ENCODE assay signal across 10 mouse cellular contexts in the genomic region with DNA sequence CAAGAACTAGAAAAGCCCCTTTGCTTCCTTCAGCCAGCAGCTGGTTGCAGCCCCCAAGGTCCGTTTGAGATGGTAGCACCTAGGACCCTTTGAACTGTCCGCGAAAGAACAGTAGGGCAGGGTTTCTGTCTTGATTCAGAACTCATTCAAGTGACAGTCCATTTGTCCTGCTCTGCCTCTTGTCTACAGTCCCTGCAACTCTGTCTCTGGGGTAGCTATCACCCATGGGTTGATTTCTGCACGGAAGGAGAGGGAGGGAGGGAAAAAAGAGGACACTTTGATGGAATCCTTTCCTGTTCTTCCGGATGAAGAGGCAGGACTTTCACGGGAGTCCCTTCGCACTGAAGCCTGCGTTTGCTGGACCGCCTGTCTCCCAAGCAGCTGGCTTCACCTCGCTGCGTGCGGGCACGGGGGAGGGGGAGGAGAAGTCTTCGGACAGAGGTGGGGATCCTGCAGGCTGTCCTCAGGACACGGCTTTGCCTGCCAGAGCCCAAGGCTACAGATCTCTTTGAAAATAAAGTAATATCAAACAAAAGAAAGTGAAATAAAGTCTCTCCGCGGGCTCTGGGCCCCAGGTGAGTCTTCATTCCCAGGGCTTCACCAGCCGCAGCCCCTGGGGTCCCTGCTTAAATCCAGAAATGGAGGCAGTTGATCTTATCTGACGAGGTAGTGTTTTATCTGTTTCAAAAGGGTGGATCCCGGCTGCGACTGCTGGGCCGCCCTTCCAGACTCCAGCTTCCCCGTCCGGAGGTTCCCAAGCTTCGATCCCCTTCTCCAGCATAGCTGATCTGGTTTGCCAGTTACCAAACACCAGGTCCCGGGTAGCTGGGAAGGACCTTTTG. TPM values are rescaled to one million over a fixed set of nuclear protein-coding genes. Genes with fewer than 3 reads are reported as not detected.
DNase-seq lines count a peak whose midpoint lies in the region; ATAC-seq lines count a peak whose summit lies in the region.
"Had no signal": no experiment of that assay in that cellular context is flagged by ENCODE, and none has a peak within 500 bp of the region (broad histone marks: within the 10 kb centered on the region; RNA-seq: fewer than 3 reads in every experiment).

No protein-coding gene starts in this region.

- H3K9me3 ChIP-seq in midbrain, embryonic 11.5 days (ENCODE audit: control insufficient read depth, low read length): no peaks in the 10 kb centered on the region
- no peaks in the 10 kb centered on the region for H3K9me3 ChIP-seq in midbrain, embryonic 16.5 days (replicated peaks; ENCODE audit: control insufficient read depth, low read length, poor library complexity, severe bottlenecking)
- H3K9me3 ChIP-seq in kidney, embryonic 15.5 days (replicated peaks): no peaks in the 10 kb centered on the region
- H3K9me3 ChIP-seq in stomach, embryonic 15.5 days: no peaks in the 10 kb centered on the region

- no peak overlapping the region for H3K4me3 ChIP-seq in midbrain, embryonic 11.5 days (ENCODE audit: low read depth, low read length)
- H3K4me3 ChIP-seq in midbrain, embryonic 16.5 days (ENCODE audit: low read depth, low read length): no peak overlapping the region
- H3K4me3 ChIP-seq in kidney, embryonic 15.5 days (replicated peaks): peak overlapping the region; percentile 35
- peak overlapping the region; percentile 20; the same call in 1 of the 2 replicates for H3K4me3 ChIP-seq in stomach, embryonic 15.5 days (replicated peaks)

- H3K9ac ChIP-seq in midbrain, embryonic 11.5 days (ENCODE audit: low read length): no peak overlapping the region
- H3K9ac ChIP-seq in midbrain, embryonic 16.5 days (ENCODE audit: low read depth, low read length): no peak overlapping the region
- H3K9ac ChIP-seq in kidney, embryonic 15.5 days: no peak overlapping the region
- no peak overlapping the region for H3K9ac ChIP-seq in stomach, embryonic 15.5 days

- H3K36me3 ChIP-seq in midbrain, embryonic 11.5 days (ENCODE audit: control insufficient read depth, insufficient read depth, low read length): no peaks in the 10 kb centered on the region
- H3K36me3 ChIP-seq in midbrain, embryonic 16.5 days (ENCODE audit: control insufficient read depth, insufficient read depth, low read length): no peaks in the 10 kb centered on the region
- H3K36me3 ChIP-seq in kidney, embryonic 15.5 days: no peaks in the 10 kb centered on the region
- no peaks in the 10 kb centered on the region for H3K36me3 ChIP-seq in stomach, embryonic 15.5 days

- ATAC-seq in midbrain, embryonic 11.5 days (ENCODE audit: low FRiP score): 0 out of 2 replicates have a peak, but pooled peaks have one; percentile 14
- no peak for ATAC-seq in midbrain, embryonic 16.5 days
- 0 out of 2 replicates have a peak, but pooled peaks have one; percentile 30 for ATAC-seq in kidney, embryonic 15.5 days (replicated peaks; ENCODE audit: low FRiP score)
- ATAC-seq in stomach, embryonic 15.5 days (ENCODE audit: insufficient read depth, low FRiP score, low read depth): no peak
- ATAC-seq: inflammation-experienced regulatory T-cells, adult 6 months had no signal

- peaks cover 92% of the 10 kb centered on the region for H3K27me3 ChIP-seq in midbrain, embryonic 11.5 days (ENCODE audit: control insufficient read depth, insufficient read depth, low read length)
- H3K27me3 ChIP-seq in midbrain, embryonic 16.5 days (ENCODE audit: control insufficient read depth, insufficient read depth, low read depth, low read length): peaks cover 51% of the 10 kb centered on the region
- peaks cover 96% of the 10 kb centered on the region for H3K27me3 ChIP-seq in kidney, embryonic 15.5 days
- H3K27me3 ChIP-seq in stomach, embryonic 15.5 days (replicated peaks): peaks cover 63% of the 10 kb centered on the region

- 0% methylated on average over 26 of the region's 26 CpGs for WGBS in midbrain, embryonic 11.5 days
- 2% methylated on average over 26 of the region's 26 CpGs for WGBS in midbrain, embryonic 16.5 days
- WGBS in kidney, embryonic 15.5 days: 1% methylated on average over 26 of the region's 26 CpGs
- WGBS in stomach, embryonic 15.5 days: 2% methylated on average over 26 of the region's 26 CpGs

- peaks cover 5% of the 10 kb centered on the region; the same call in 1 of the 2 replicates for H3K4me1 ChIP-seq in midbrain, embryonic 11.5 days (ENCODE audit: control insufficient read depth, insufficient read depth, low read length)
- H3K4me1 ChIP-seq in midbrain, embryonic 16.5 days (ENCODE audit: control insufficient read depth, insufficient read depth, low read length): no peaks in the 10 kb centered on the region
- H3K4me1 ChIP-seq in kidney, embryonic 15.5 days: peaks cover 26% of the 10 kb centered on the region
- peaks cover 11% of the 10 kb centered on the region for H3K4me1 ChIP-seq in stomach, embryonic 15.5 days

- peak; percentile 12 to 19 for DNase-seq in cerebellum, postnatal 10 days
- no peak for DNase-seq in cerebellum, postnatal 36 days
- peak; percentile 95 for DNase-seq in midbrain, embryonic 11.5 days (ENCODE audit: low spot score, missing footprints)
- no peak for DNase-seq in cerebellum, postnatal 14 days
- no peak for DNase-seq in natural killer cell, adult 2 months (ENCODE audit: low spot score in 2 of 2)
- DNase-seq: right cerebral cortex, postnatal 4 days had no signal

- no peak overlapping the region for H3K27ac ChIP-seq in midbrain, embryonic 11.5 days (ENCODE audit: low read depth, low read length)
- no peak overlapping the region for H3K27ac ChIP-seq in midbrain, embryonic 16.5 days (ENCODE audit: low read length)
- H3K27ac ChIP-seq in kidney, embryonic 15.5 days: peak overlapping the region; percentile 74
- H3K27ac ChIP-seq in stomach, embryonic 15.5 days: no peak overlapping the region

- H3K4me2 ChIP-seq in midbrain, embryonic 11.5 days: no peak overlapping the region
- H3K4me2 ChIP-seq in midbrain, embryonic 16.5 days (ENCODE audit: low read length): no peak overlapping the region
- peak overlapping the region; percentile 49 for H3K4me2 ChIP-seq in kidney, embryonic 15.5 days
- peak overlapping the region; percentile 43 for H3K4me2 ChIP-seq in stomach, embryonic 15.5 days

RNA-seq across cellular contexts. Expression of a gene that starts 24.5 kb away (rescaled TPM):
- 53.7 and 56.3 TPM in 2 replicates for polyA plus RNA-seq in midbrain, embryonic 11.5 days (2014; fragmentation: Nextera tagmentation; extraction: Ambion mirVana)
- 29.0 and 37.9 TPM in 2 replicates for polyA plus RNA-seq in midbrain, embryonic 16.5 days (2015; fragmentation: Nextera tagmentation; extraction: Ambion mirVana)
- polyA plus RNA-seq in kidney, embryonic 15.5 days (2015; fragmentation: Nextera tagmentation; extraction: Ambion mirVana): 6.2 and 9.8 TPM in 2 replicates
- 16.5 and 23.8 TPM in 2 replicates for polyA plus RNA-seq in stomach, embryonic 15.5 days (2015; fragmentation: Nextera tagmentation; extraction: Ambion mirVana)

Comparison
In these comparisons a context has a peak if more than half of its experiments do, and no peak if none do; other contexts are left out.
1. DNase-seq: peak in cerebellum, postnatal 10 days (2 of 2) and midbrain, embryonic 11.5 days (single experiment); none in cerebellum, postnatal 36 days (0 of 2), cerebellum, postnatal 14 days (0 of 2) and natural killer cell, adult 2 months (0 of 2).
2. ATAC-seq: peak in midbrain, embryonic 11.5 days (single experiment) and kidney, embryonic 15.5 days (single experiment); none in midbrain, embryonic 16.5 days (single experiment) and stomach, embryonic 15.5 days (single experiment).
3. H3K4me2 ChIP-seq: peak in kidney, embryonic 15.5 days (single experiment) and stomach, embryonic 15.5 days (single experiment); none in midbrain, embryonic 11.5 days (single experiment) and midbrain, embryonic 16.5 days (single experiment).
4. H3K4me3 ChIP-seq: peak in kidney, embryonic 15.5 days (single experiment) and stomach, embryonic 15.5 days (single experiment); none in midbrain, embryonic 11.5 days (single experiment) and midbrain, embryonic 16.5 days (single experiment).